Mouse (Mus musculus) liver, embryonic 11.5 days (tissue): ENCODE measurements at regions not wholly inside any gene's neighbourhood (a gene's known extent, or its start where the extent isn't known, plus 50 kb on each side); places are given as distances from the start of the nearest gene placed in this dataset.
A peak's percentile ranks its signal among the peaks of the same experiment; 100 is the strongest.

ENCODE experiments used
- ATAC-seq: fragments of 200-750 bp; cut with Nextera tagmentation; replicated peaks from 2 replicates; pipeline ENCODE4 v1.8.0; 2017; ENCODE audit warnings: moderate number of reproducible peaks, mild to moderate bottlenecking, moderate TSS enrichment, moderate library complexity; ENCODE audit not compliant: low FRiP score
- DNase-seq: peaks from one replicate; pipeline ENCODE4 v3.0.0-alpha.2; 2017; ENCODE audit warnings: low spot score
- H3K27ac ChIP-seq: fragments of 300-500 bp; sonication (generic); 2 replicates; pipeline ENCODE4 v1.5.1; 2014; ENCODE audit warnings: mild to moderate bottlenecking, low read depth, low read length, control low read depth
- H3K27me3 ChIP-seq: fragments of 300-500 bp; sonication (generic); replicated peaks from 2 replicates; pipeline ENCODE4 v1.6.1; 2014; ENCODE audit warnings: low read length, mixed read lengths; ENCODE audit not compliant: control insufficient read depth, insufficient read depth
- H3K36me3 ChIP-seq: fragments of 300-500 bp; sonication (generic); 2 replicates; pipeline ENCODE4 v1.6.1; 2014; ENCODE audit warnings: mild to moderate bottlenecking, low read length, moderate library complexity, mixed read lengths; ENCODE audit not compliant: control insufficient read depth, insufficient read depth
- H3K4me1 ChIP-seq: fragments of 300-500 bp; sonication (generic); replicated peaks from 2 replicates; pipeline ENCODE4 v1.6.1; 2014; ENCODE audit warnings: low read length, mixed read lengths; ENCODE audit not compliant: control insufficient read depth, insufficient read depth
- H3K4me2 ChIP-seq: fragments of 300-500 bp; sonication (generic); 2 replicates; pipeline ENCODE4 v1.6.1; 2014; ENCODE audit warnings: mild to moderate bottlenecking, control low read depth, moderate library complexity
- H3K4me3 ChIP-seq: fragments of 300-500 bp; sonication (generic); 2 replicates; pipeline ENCODE4 v1.5.1; 2014; ENCODE audit warnings: low read depth, low read length, control low read depth
- H3K9ac ChIP-seq: fragments of 300-500 bp; sonication (generic); 2 replicates; pipeline ENCODE4 v1.6.1; 2014; ENCODE audit warnings: low read depth, low read length, control low read depth
- H3K9me3 ChIP-seq: fragments of 300-500 bp; sonication (generic); 2 replicates; pipeline ENCODE4 v1.6.1; 2016; ENCODE audit warnings: low read length, inconsistent platforms, mixed read lengths; ENCODE audit not compliant: control insufficient read depth
- WGBS: fragments of 180-500 bp; shearing (Covaris S2); extraction: QIAGEN DNeasy Blood & Tissue Kit; methylation state at CpG from one replicate; pipeline ENCODE4 v1.1.7; 2014; 5-methylcytosine and 5-hydroxymethylcytosine counted together

- no peak for DNase-seq
- Histone ChIP-seq H3K4me3 (no peak overlapping the region), H3K27me3 (no peaks in the 10 kb centered on the region), H3K27ac (no peak overlapping the region), H3K4me1 (no peaks in the 10 kb centered on the region), H3K9me3 (no peaks in the 10 kb centered on the region), H3K9ac (no peak overlapping the region), H3K36me3 (no peaks in the 10 kb centered on the region), H3K4me2 (no peak overlapping the region)
- 64% methylated on average over 2 of the region's 2 CpGs for WGBS
- ATAC-seq: no peak
These were observed 345.2 kb upstream of the Tshz3 start for GRCm38 (mm10) chr7:36352761-36353160.

GRCm38 (mm10) chr7:36350616-36351015, 347.3 kb upstream of the Tshz3 start:
- Histone ChIP-seq H3K4me3 (no peak overlapping the region), H3K4me1 (no peaks in the 10 kb centered on the region), H3K4me2 (no peak overlapping the region), H3K9me3 (no peaks in the 10 kb centered on the region; the same call in 1 of the 2 replicates), H3K36me3 (no peaks in the 10 kb centered on the region), H3K27me3 (no peaks in the 10 kb centered on the region), H3K27ac (no peak overlapping the region), H3K9ac (no peak overlapping the region)
- ATAC-seq (no peak), DNase-seq (no peak)
- WGBS: 63% methylated on average over 4 of the region's 4 CpGs

GRCm38 (mm10) chr7:36348195-36348594, 349.7 kb upstream of the Tshz3 start:
- no peaks in the 10 kb centered on the region for H3K4me1 ChIP-seq
- H3K27ac ChIP-seq: no peak overlapping the region
- no peaks in the 10 kb centered on the region; the same call in 1 of the 2 replicates for H3K9me3 ChIP-seq
- no peaks in the 10 kb centered on the region for H3K27me3 ChIP-seq
- 75% methylated on average over 8 of the region's 8 CpGs for WGBS
- H3K4me2 ChIP-seq: no peak overlapping the region
- no peak overlapping the region for H3K4me3 ChIP-seq
- ATAC-seq: no peak
- H3K36me3 ChIP-seq: no peaks in the 10 kb centered on the region
- DNase-seq: no peak
- H3K9ac ChIP-seq: no peak overlapping the region

GRCm38 (mm10) chr7:36334857-36335256, 363.1 kb upstream of the Tshz3 start:
- DNase-seq (no peak), ATAC-seq (no peak)
- Histone ChIP-seq H3K9me3 (no peaks in the 10 kb centered on the region), H3K4me2 (no peak overlapping the region), H3K27me3 (no peaks in the 10 kb centered on the region), H3K9ac (no peak overlapping the region), H3K4me1 (no peaks in the 10 kb centered on the region), H3K36me3 (no peaks in the 10 kb centered on the region), H3K4me3 (no peak overlapping the region), H3K27ac (no peak overlapping the region)
- WGBS: 92% methylated on average over 5 of the region's 5 CpGs

GRCm38 (mm10) chr7:36334091-36334490, 363.8 kb upstream of the Tshz3 start:
- DNase-seq: no peak
- Histone ChIP-seq H3K27me3 (no peaks in the 10 kb centered on the region), H3K9me3 (no peaks in the 10 kb centered on the region), H3K4me1 (no peaks in the 10 kb centered on the region), H3K4me3 (no peak overlapping the region), H3K4me2 (no peak overlapping the region), H3K36me3 (no peaks in the 10 kb centered on the region), H3K27ac (no peak overlapping the region), H3K9ac (no peak overlapping the region)
- ATAC-seq: no peak
- 36% methylated on average over 5 of the region's 5 CpGs for WGBS

GRCm38 (mm10) chr7:36332633-36333032, 365.3 kb upstream of the Tshz3 start:
- 79% methylated on average over 7 of the region's 7 CpGs for WGBS
- Histone ChIP-seq H3K9me3 (no peaks in the 10 kb centered on the region), H3K36me3 (no peaks in the 10 kb centered on the region), H3K4me1 (no peaks in the 10 kb centered on the region), H3K27me3 (no peaks in the 10 kb centered on the region), H3K9ac (no peak overlapping the region), H3K4me2 (no peak overlapping the region), H3K4me3 (no peak overlapping the region), H3K27ac (no peak overlapping the region)
- DNase-seq (no peak), ATAC-seq (no peak)

GRCm38 (mm10) chr7:36328141-36328540, 369.8 kb upstream of the Tshz3 start:
- 87% methylated on average over 2 of the region's 2 CpGs for WGBS
- no peak overlapping the region for H3K9ac ChIP-seq
- no peak overlapping the region for H3K27ac ChIP-seq
- ATAC-seq (no peak), DNase-seq (no peak)
- H3K27me3 ChIP-seq: no peaks in the 10 kb centered on the region
- no peaks in the 10 kb centered on the region for H3K36me3 ChIP-seq
- H3K9me3 ChIP-seq: no peaks in the 10 kb centered on the region
- no peak overlapping the region for H3K4me3 ChIP-seq
- H3K4me2 ChIP-seq: no peak overlapping the region
- H3K4me1 ChIP-seq: no peaks in the 10 kb centered on the region

GRCm38 (mm10) chr7:36324035-36324434, 373.9 kb upstream of the Tshz3 start:
- 50% methylated on average over 1 of the region's 1 CpGs for WGBS

GRCm38 (mm10) chr7:36322181-36322580, 375.7 kb upstream of the Tshz3 start:
- Histone ChIP-seq H3K4me2 (no peak overlapping the region), H3K27ac (no peak overlapping the region), H3K9me3 (no peaks in the 10 kb centered on the region), H3K27me3 (no peaks in the 10 kb centered on the region), H3K4me3 (no peak overlapping the region), H3K4me1 (0 out of 2 replicates have a peak, but pooled peaks cover 2% of the 10 kb centered on the region), H3K9ac (no peak overlapping the region), H3K36me3 (no peaks in the 10 kb centered on the region)
- DNase-seq (no peak), ATAC-seq (no peak)
- 77% methylated on average over 4 of the region's 4 CpGs for WGBS

More at GRCm38 (mm10) chr7:36324035-36324434, 373.9 kb upstream of the Tshz3 start:
- DNase-seq (no peak), ATAC-seq (0 out of 2 replicates have a peak, but pooled peaks have one; percentile 39)
- H3K27ac ChIP-seq: peak overlapping the region; percentile 43; the same call in 1 of the 2 replicates
- H3K9ac ChIP-seq: no peak overlapping the region
- H3K36me3 ChIP-seq: no peaks in the 10 kb centered on the region
- H3K4me2 ChIP-seq: no peak overlapping the region
- H3K4me1 ChIP-seq: no peaks in the 10 kb centered on the region
- no peaks in the 10 kb centered on the region for H3K9me3 ChIP-seq
- H3K4me3 ChIP-seq: no peak overlapping the region
- H3K27me3 ChIP-seq: no peaks in the 10 kb centered on the region
